Mouse (Mus musculus) E14TG2a.4 (cell line): ENCODE data around the gene Strn.

Experiments used
- CTCF ChIP-seq: conservative IDR thresholded peaks from 2 replicates; pipeline ENCODE4 v1.5.1; 2014; ENCODE audit warnings: low read length
- NANOG ChIP-seq: IDR thresholded peaks from 2 replicates; pipeline ENCODE4 v1.6.1; 2014; ENCODE audit warnings: borderline replicate concordance, low read length, mixed read lengths
- POU5F1 ChIP-seq: IDR thresholded peaks from 2 replicates; pipeline ENCODE4 v1.6.1; 2014; ENCODE audit warnings: low read length, borderline replicate concordance

- no peak for TF ChIP-seq CTCF
- no peak for TF ChIP-seq NANOG
- no peak for TF ChIP-seq POU5F1
Measured at GRCm38 (mm10) chr17:78601601-78602000, 135.4 kb downstream of the Strn start.
